Mouse (Mus musculus) olfactory bulb, adult 2 months (tissue): ENCODE results near the gene Hcn2.

Experiments used
- CTCF ChIP-seq: fragments of 200-500 bp; IDR thresholded peaks from 2 replicates; pipeline ENCODE4 v1.5.1; 2012; ENCODE audit warnings: low read depth, mild to moderate bottlenecking, low read length, moderate library complexity; ENCODE audit not compliant: insufficient read depth
- POLR2A ChIP-seq: fragments of 200-500 bp; IDR thresholded peaks from 2 replicates; pipeline ENCODE4 v1.6.1; 2012; ENCODE audit warnings: mild to moderate bottlenecking, low read depth, low read length, moderate library complexity; ENCODE audit not compliant: insufficient read depth

GRCm38 (mm10) chr10:79691986-79692548 lies 24.4 kb upstream of the Hcn2 start:
- TF ChIP-seq POLR2A, result no peak
- TF ChIP-seq CTCF, result no peak
